Mouse (Mus musculus): ENCODE measurements around the gene Crebbp. TPM values are rescaled to one million over a fixed set of nuclear protein-coding genes. Genes with fewer than 3 reads are reported as not detected.
"Not testable (repeated sequence)": the region's sequence is repeated elsewhere in the genome, so short reads cannot be mapped to it uniquely, and the experiment has no call there.

The Crebbp gene
- total RNA-seq, 2 experiments from 2014 or later = 35.2 to 37.9 TPM

- DNase-seq (ENCODE audit: low spot score) = peak; percentile 58
Measured at GRCm38 (mm10) chr16:4160246-4160897, 53.4 kb downstream of the Crebbp start.

GRCm38 (mm10) chr16:4153121-4153520 lies 60.7 kb downstream of the Crebbp start:
- no peak for DNase-seq (ENCODE audit: low spot score)

- DNase-seq (ENCODE audit: low spot score) = no peak
Measured at GRCm38 (mm10) chr16:4138541-4138940, 75.3 kb downstream of the Crebbp start.

- DNase-seq (ENCODE audit: low spot score) = no peak
Measured at GRCm38 (mm10) chr16:4133754-4134153, 80.0 kb downstream of the Crebbp start.

- no peak for DNase-seq (ENCODE audit: low spot score)
Measured at GRCm38 (mm10) chr16:4128894-4129293, 84.9 kb downstream of the Crebbp start.

GRCm38 (mm10) chr16:4117072-4117471 lies 96.7 kb downstream of the Crebbp start:
- peak; percentile 5 for DNase-seq (ENCODE audit: low spot score)

- no peak for DNase-seq (ENCODE audit: low spot score)
Measured at GRCm38 (mm10) chr16:4100374-4100773, 113.4 kb downstream of the Crebbp start.

GRCm38 (mm10) chr16:4097521-4097920 lies 116.3 kb downstream of the Crebbp start:
- no peak for DNase-seq (ENCODE audit: low spot score)

GRCm38 (mm10) chr16:4096898-4097297 lies 116.9 kb downstream of the Crebbp start:
- DNase-seq (ENCODE audit: low spot score) = no peak

- DNase-seq (ENCODE audit: low spot score) = no peak
Measured at GRCm38 (mm10) chr16:4096141-4096540, 117.7 kb downstream of the Crebbp start.

- DNase-seq (ENCODE audit: low spot score) = no peak
Measured at GRCm38 (mm10) chr16:4087214-4087913, 126.4 kb downstream of the Crebbp start.

GRCm38 (mm10) chr16:4085851-4086387 lies 127.9 kb downstream of the Crebbp start:
- DNase-seq (ENCODE audit: low spot score) = no peak

- DNase-seq (ENCODE audit: low spot score) = no peak
Measured at GRCm38 (mm10) chr16:4085051-4085450, 128.7 kb downstream of the Crebbp start.

GRCm38 (mm10) chr16:4080419-4080818 lies 133.4 kb downstream of the Crebbp start:
- DNase-seq (ENCODE audit: low spot score) = not testable (repeated sequence)

GRCm38 (mm10) chr16:4079656-4080055 lies 134.1 kb downstream of the Crebbp start:
- no peak for DNase-seq (ENCODE audit: low spot score)

- DNase-seq (ENCODE audit: low spot score) = not testable (repeated sequence)
Measured at GRCm38 (mm10) chr16:4078302-4078701, 135.5 kb downstream of the Crebbp start.

GRCm38 (mm10) chr16:4077384-4078061 lies 136.3 kb downstream of the Crebbp start, which contains the start of gene Trap1:
Gene Trap1, minus strand, starts transcription at chr16:4077827.
- peak; percentile 95 for DNase-seq (ENCODE audit: low spot score)

GRCm38 (mm10) chr16:4074836-4075235 lies 139.0 kb downstream of the Crebbp start:
- no peak for DNase-seq (ENCODE audit: low spot score)

GRCm38 (mm10) chr16:4074297-4074696 lies 139.5 kb downstream of the Crebbp start:
- DNase-seq (ENCODE audit: low spot score) = no peak

GRCm38 (mm10) chr16:4068588-4068987 lies 145.2 kb downstream of the Crebbp start:
- DNase-seq (ENCODE audit: low spot score) = peak; percentile 55

- DNase-seq (ENCODE audit: low spot score) = no peak
Measured at GRCm38 (mm10) chr16:4064945-4065344, 148.9 kb downstream of the Crebbp start.

GRCm38 (mm10) chr16:4053811-4054210 lies 160.0 kb downstream of the Crebbp start:
- no peak for DNase-seq (ENCODE audit: low spot score)

Data from gastrocnemius, adult 18-20 months (tissue).